Mouse (Mus musculus): ENCODE measurements around the gene Whamm. TPM values are rescaled to one million over a fixed set of nuclear protein-coding genes. Genes with fewer than 3 reads are reported as not detected.

Gene Whamm
- polyA plus RNA-seq, 1 experiment from 2014 or later, result 6.9 TPM

GRCm38 (mm10) chr7:81575606-81576005 is 4.5 kb downstream of the Whamm start:
- Histone ChIP-seq H3K27ac (replicated peaks; ENCODE audit: low read depth, low read length) (no peak overlapping the region), H3K27me3 (replicated peaks; ENCODE audit: control insufficient read depth, insufficient read depth, low read length) (no peaks in the 10 kb centered on the region), H3K4me2 (ENCODE audit: low read depth, low read length) (no peak overlapping the region), H3K9me3 (ENCODE audit: control insufficient read depth, low read length) (no peaks in the 10 kb centered on the region), H3K4me3 (ENCODE audit: low read depth, low read length) (no peak overlapping the region), H3K4me1 (ENCODE audit: control insufficient read depth, insufficient read depth, low read length) (peaks cover 4% of the 10 kb centered on the region; the same call in 1 of the 2 replicates), H3K36me3 (ENCODE audit: control insufficient read depth, insufficient read depth, low read length) (peaks cover 29% of the 10 kb centered on the region; the same call in 1 of the 2 replicates), H3K9ac (ENCODE audit: low read depth, low read length) (no peak overlapping the region)
- WGBS, result 92% methylated on average over 10 of the region's 10 CpGs
- no peak for ATAC-seq (ENCODE audit: low read depth)
- DNase-seq (ENCODE audit: low spot score), result no peak

- Histone ChIP-seq H3K9me3 (ENCODE audit: control insufficient read depth, low read length) (no peaks in the 10 kb centered on the region), H3K9ac (ENCODE audit: low read depth, low read length) (no peak overlapping the region), H3K36me3 (ENCODE audit: control insufficient read depth, insufficient read depth, low read length) (peaks cover 29% of the 10 kb centered on the region; the same call in 1 of the 2 replicates), H3K27me3 (replicated peaks; ENCODE audit: control insufficient read depth, insufficient read depth, low read length) (no peaks in the 10 kb centered on the region), H3K27ac (replicated peaks; ENCODE audit: low read depth, low read length) (no peak overlapping the region), H3K4me2 (ENCODE audit: low read depth, low read length) (no peak overlapping the region), H3K4me1 (ENCODE audit: control insufficient read depth, insufficient read depth, low read length) (no peaks in the 10 kb centered on the region), H3K4me3 (ENCODE audit: low read depth, low read length) (no peak overlapping the region)
- 89% methylated on average over 3 of the region's 3 CpGs for WGBS
- DNase-seq (ENCODE audit: low spot score) (no peak), ATAC-seq (ENCODE audit: low read depth) (no peak)
Observed at GRCm38 (mm10) chr7:81577872-81578271, 6.8 kb downstream of the Whamm start.

- no peak for ATAC-seq (ENCODE audit: low read depth)
- Histone ChIP-seq H3K4me1 (ENCODE audit: control insufficient read depth, insufficient read depth, low read length) (no peaks in the 10 kb centered on the region), H3K27ac (replicated peaks; ENCODE audit: low read depth, low read length) (no peak overlapping the region), H3K4me2 (ENCODE audit: low read depth, low read length) (no peak overlapping the region), H3K4me3 (ENCODE audit: low read depth, low read length) (no peak overlapping the region), H3K9ac (ENCODE audit: low read depth, low read length) (no peak overlapping the region), H3K9me3 (ENCODE audit: control insufficient read depth, low read length) (no peaks in the 10 kb centered on the region), H3K27me3 (replicated peaks; ENCODE audit: control insufficient read depth, insufficient read depth, low read length) (no peaks in the 10 kb centered on the region), H3K36me3 (ENCODE audit: control insufficient read depth, insufficient read depth, low read length) (peaks cover 29% of the 10 kb centered on the region; the same call in 1 of the 2 replicates)
- WGBS, result 85% methylated on average over 7 of the region's 7 CpGs
- DNase-seq (ENCODE audit: low spot score), result no peak
Observed at GRCm38 (mm10) chr7:81578413-81578812, 7.3 kb downstream of the Whamm start.

GRCm38 (mm10) chr7:81579312-81579711 is 8.2 kb downstream of the Whamm start:
- WGBS, result 95% methylated on average over 5 of the region's 5 CpGs
- Histone ChIP-seq H3K36me3 (ENCODE audit: control insufficient read depth, insufficient read depth, low read length) (peaks cover 29% of the 10 kb centered on the region; the same call in 1 of the 2 replicates), H3K4me3 (ENCODE audit: low read depth, low read length) (no peak overlapping the region), H3K27me3 (replicated peaks; ENCODE audit: control insufficient read depth, insufficient read depth, low read length) (no peaks in the 10 kb centered on the region), H3K9ac (ENCODE audit: low read depth, low read length) (no peak overlapping the region), H3K4me2 (ENCODE audit: low read depth, low read length) (no peak overlapping the region), H3K27ac (replicated peaks; ENCODE audit: low read depth, low read length) (no peak overlapping the region), H3K9me3 (ENCODE audit: control insufficient read depth, low read length) (no peaks in the 10 kb centered on the region), H3K4me1 (ENCODE audit: control insufficient read depth, insufficient read depth, low read length) (no peaks in the 10 kb centered on the region)
- ATAC-seq (ENCODE audit: low read depth), result no peak
- no peak for DNase-seq (ENCODE audit: low spot score)

- Histone ChIP-seq H3K4me2 (ENCODE audit: low read depth, low read length) (no peak overlapping the region), H3K4me1 (ENCODE audit: control insufficient read depth, insufficient read depth, low read length) (no peaks in the 10 kb centered on the region), H3K27me3 (replicated peaks; ENCODE audit: control insufficient read depth, insufficient read depth, low read length) (no peaks in the 10 kb centered on the region), H3K4me3 (ENCODE audit: low read depth, low read length) (no peak overlapping the region), H3K9me3 (ENCODE audit: control insufficient read depth, low read length) (peaks cover 3% of the 10 kb centered on the region; the same call in 1 of the 2 replicates), H3K27ac (replicated peaks; ENCODE audit: low read depth, low read length) (no peak overlapping the region), H3K9ac (ENCODE audit: low read depth, low read length) (no peak overlapping the region), H3K36me3 (ENCODE audit: control insufficient read depth, insufficient read depth, low read length) (peaks cover 45% of the 10 kb centered on the region)
- ATAC-seq (ENCODE audit: low read depth) (no peak), DNase-seq (ENCODE audit: low spot score) (no peak)
- WGBS, result 73% methylated on average over 3 of the region's 3 CpGs
Observed at GRCm38 (mm10) chr7:81583512-81583911, 12.4 kb downstream of the Whamm start.

- Histone ChIP-seq H3K36me3 (ENCODE audit: control insufficient read depth, insufficient read depth, low read length) (peaks cover 34% of the 10 kb centered on the region), H3K27ac (replicated peaks; ENCODE audit: low read depth, low read length) (no peak overlapping the region), H3K27me3 (replicated peaks; ENCODE audit: control insufficient read depth, insufficient read depth, low read length) (no peaks in the 10 kb centered on the region), H3K4me3 (ENCODE audit: low read depth, low read length) (no peak overlapping the region), H3K9ac (ENCODE audit: low read depth, low read length) (no peak overlapping the region), H3K9me3 (ENCODE audit: control insufficient read depth, low read length) (peaks cover 3% of the 10 kb centered on the region; the same call in 1 of the 2 replicates), H3K4me2 (ENCODE audit: low read depth, low read length) (no peak overlapping the region), H3K4me1 (ENCODE audit: control insufficient read depth, insufficient read depth, low read length) (no peaks in the 10 kb centered on the region)
- WGBS, result 93% methylated on average over 7 of the region's 7 CpGs
- DNase-seq (ENCODE audit: low spot score), result no peak
- no peak for ATAC-seq (ENCODE audit: low read depth)
Observed at GRCm38 (mm10) chr7:81585326-81585725, 14.3 kb downstream of the Whamm start.

- Histone ChIP-seq H3K9me3 (ENCODE audit: control insufficient read depth, low read length) (peaks cover 3% of the 10 kb centered on the region; the same call in 1 of the 2 replicates), H3K4me1 (ENCODE audit: control insufficient read depth, insufficient read depth, low read length) (no peaks in the 10 kb centered on the region), H3K27ac (replicated peaks; ENCODE audit: low read depth, low read length) (no peak overlapping the region), H3K27me3 (replicated peaks; ENCODE audit: control insufficient read depth, insufficient read depth, low read length) (no peaks in the 10 kb centered on the region), H3K9ac (ENCODE audit: low read depth, low read length) (no peak overlapping the region), H3K4me2 (ENCODE audit: low read depth, low read length) (no peak overlapping the region), H3K4me3 (ENCODE audit: low read depth, low read length) (no peak overlapping the region), H3K36me3 (ENCODE audit: control insufficient read depth, insufficient read depth, low read length) (peaks cover 48% of the 10 kb centered on the region)
- DNase-seq (ENCODE audit: low spot score) (no peak), ATAC-seq (ENCODE audit: low read depth) (no peak)
- WGBS, result 86% methylated on average over 4 of the region's 4 CpGs
Observed at GRCm38 (mm10) chr7:81587238-81587637, 16.2 kb downstream of the Whamm start.

GRCm38 (mm10) chr7:81592686-81593085 is 21.6 kb downstream of the Whamm start:
- H3K4me2 ChIP-seq (ENCODE audit: low read depth, low read length), result no peak overlapping the region
- WGBS, result 82% methylated on average over 9 of the region's 9 CpGs
- H3K9me3 ChIP-seq (ENCODE audit: control insufficient read depth, low read length), result no peaks in the 10 kb centered on the region
- no peak overlapping the region for H3K27ac ChIP-seq (replicated peaks; ENCODE audit: low read depth, low read length)
- DNase-seq (ENCODE audit: low spot score) (no peak), ATAC-seq (ENCODE audit: low read depth) (no peak)
- H3K9ac ChIP-seq (ENCODE audit: low read depth, low read length), result no peak overlapping the region
- H3K27me3 ChIP-seq (replicated peaks; ENCODE audit: control insufficient read depth, insufficient read depth, low read length), result no peaks in the 10 kb centered on the region
- peaks cover 54% of the 10 kb centered on the region for H3K36me3 ChIP-seq (ENCODE audit: control insufficient read depth, insufficient read depth, low read length)
- no peaks in the 10 kb centered on the region for H3K4me1 ChIP-seq (ENCODE audit: control insufficient read depth, insufficient read depth, low read length)
- H3K4me3 ChIP-seq (ENCODE audit: low read depth, low read length), result no peak overlapping the region

GRCm38 (mm10) chr7:81593387-81593786 is 22.3 kb downstream of the Whamm start:
- Histone ChIP-seq H3K4me3 (ENCODE audit: low read depth, low read length) (no peak overlapping the region), H3K9me3 (ENCODE audit: control insufficient read depth, low read length) (no peaks in the 10 kb centered on the region), H3K4me2 (ENCODE audit: low read depth, low read length) (no peak overlapping the region), H3K9ac (ENCODE audit: low read depth, low read length) (no peak overlapping the region), H3K27me3 (replicated peaks; ENCODE audit: control insufficient read depth, insufficient read depth, low read length) (no peaks in the 10 kb centered on the region), H3K36me3 (ENCODE audit: control insufficient read depth, insufficient read depth, low read length) (peaks cover 56% of the 10 kb centered on the region), H3K4me1 (ENCODE audit: control insufficient read depth, insufficient read depth, low read length) (no peaks in the 10 kb centered on the region), H3K27ac (replicated peaks; ENCODE audit: low read depth, low read length) (no peak overlapping the region)
- ATAC-seq (ENCODE audit: low read depth) (no peak), DNase-seq (ENCODE audit: low spot score) (no peak)
- 89% methylated on average over 8 of the region's 8 CpGs for WGBS

Measured in embryonic facial prominence, embryonic 14.5 days (tissue).